Comparison of ENCODE assay signal across 29 mouse cellular contexts in the genomic region with DNA sequence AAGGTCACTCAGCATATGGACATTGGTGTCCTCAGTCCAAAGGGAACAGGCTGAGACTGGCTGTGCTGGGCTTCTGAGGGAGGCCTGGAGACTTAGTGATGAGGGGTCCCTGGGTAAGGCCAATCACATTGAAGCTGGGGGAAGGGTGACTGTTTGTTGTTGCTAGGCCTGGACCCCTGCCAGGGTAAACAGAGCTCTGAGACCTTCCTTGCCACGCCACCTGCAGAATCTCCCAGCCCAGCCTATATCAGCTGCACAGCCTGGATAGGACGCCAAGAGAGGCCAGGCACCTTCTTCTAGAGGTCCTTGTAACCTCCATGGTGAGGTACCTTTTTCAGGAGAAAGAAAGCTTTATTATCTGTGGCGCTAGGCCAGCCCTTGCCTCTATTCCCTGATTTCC. TPM values are rescaled to one million over a fixed set of nuclear protein-coding genes. Genes with fewer than 3 reads are reported as not detected.
DNase-seq lines count a peak whose midpoint lies in the region; ATAC-seq and TF ChIP-seq lines count a peak whose summit lies in the region.
"Had no signal": no experiment of that assay in that cellular context is flagged by ENCODE, and none has a peak within 500 bp of the region (broad histone marks: within the 10 kb centered on the region; RNA-seq: fewer than 3 reads in every experiment).

No protein-coding gene starts in this region.

- intact Hi-C loops in heart, adult 2 months (cut with DNase I), result no loop called here

- no peak for TF ChIP-seq CTCF in heart, adult 2 months (IDR thresholded peaks at IDR 0.05)
- no peak for TF ChIP-seq CTCF in kidney, postnatal 0 days (IDR thresholded peaks at IDR 0.05; ENCODE audit: low read depth)

- WGBS in heart, adult 2 months, result 75% methylated on average over 3 of the region's 3 CpGs
- 57% methylated on average over 3 of the region's 3 CpGs for WGBS in kidney, postnatal 0 days
- 43% methylated on average over 3 of the region's 3 CpGs for WGBS in liver, embryonic 16.5 days (ENCODE audit: insufficient replicate concordance)
- WGBS in liver, embryonic 12.5 days (ENCODE audit: insufficient replicate concordance), result 50% methylated on average over 3 of the region's 3 CpGs
- 52% methylated on average over 3 of the region's 3 CpGs for WGBS in stomach, embryonic 16.5 days

- ATAC-seq in kidney, postnatal 0 days (replicated peaks; ENCODE audit: low FRiP score, low read depth), result no peak
- no peak for ATAC-seq in liver, embryonic 16.5 days (ENCODE audit: low read depth)
- no peak for ATAC-seq in liver, embryonic 12.5 days
- ATAC-seq in stomach, embryonic 16.5 days (ENCODE audit: insufficient read depth, low FRiP score), result peak; percentile 28; the same call in 1 of the 2 replicates
- ATAC-seq: forebrain, postnatal 0 days; hindbrain, embryonic 16.5 days had no signal

- no peaks in the 10 kb centered on the region for H3K27me3 ChIP-seq in heart, adult 2 months (ENCODE audit: control insufficient read depth, insufficient read depth, low read length)
- H3K27me3 ChIP-seq in kidney, postnatal 0 days (ENCODE audit: insufficient read depth, low read length), result no peaks in the 10 kb centered on the region; the same call in 1 of the 2 replicates
- H3K27me3 ChIP-seq in liver, embryonic 16.5 days (ENCODE audit: control insufficient read depth, insufficient read depth, low read depth, low read length), result peaks cover 49% of the 10 kb centered on the region
- peaks cover 84% of the 10 kb centered on the region for H3K27me3 ChIP-seq in liver, embryonic 12.5 days (replicated peaks)
- peaks cover 10% of the 10 kb centered on the region for H3K27me3 ChIP-seq in stomach, embryonic 16.5 days (ENCODE audit: control insufficient read depth, insufficient read depth, low read length)

- H3K4me2 ChIP-seq in kidney, postnatal 0 days (ENCODE audit: low read length), result no peak overlapping the region
- H3K4me2 ChIP-seq in liver, embryonic 16.5 days (ENCODE audit: low read depth, low read length), result no peak overlapping the region
- no peak overlapping the region for H3K4me2 ChIP-seq in liver, embryonic 12.5 days
- no peak overlapping the region for H3K4me2 ChIP-seq in stomach, embryonic 16.5 days (ENCODE audit: low read depth, low read length)
- H3K4me2 ChIP-seq: embryonic facial prominence, embryonic 15.5 days; forebrain, embryonic 12.5 days; limb, embryonic 15.5 days had no signal

- H3K4me3 ChIP-seq in heart, adult 2 months, result no peak overlapping the region
- H3K4me3 ChIP-seq in kidney, postnatal 0 days (replicated peaks; ENCODE audit: low read depth, low read length), result no peak overlapping the region
- no peak overlapping the region for H3K4me3 ChIP-seq in liver, embryonic 16.5 days (ENCODE audit: low read depth, low read length)
- H3K4me3 ChIP-seq in liver, embryonic 12.5 days, result no peak overlapping the region
- no peak overlapping the region for H3K4me3 ChIP-seq in stomach, embryonic 16.5 days (replicated peaks; ENCODE audit: low read length)
- H3K4me3 ChIP-seq: embryonic facial prominence, embryonic 15.5 days; forebrain, embryonic 12.5 days; layer of hippocampus, adult 2 months; left cerebral cortex, adult 2 months; limb, embryonic 15.5 days had no signal

- H3K27ac ChIP-seq in heart, adult 2 months, result peak overlapping the region; percentile 85
- peak overlapping the region; percentile 31; the same call in 1 of the 2 replicates for H3K27ac ChIP-seq in kidney, postnatal 0 days
- H3K27ac ChIP-seq in liver, embryonic 16.5 days (ENCODE audit: low read length), result peak overlapping the region; percentile 31
- no peak overlapping the region for H3K27ac ChIP-seq in liver, embryonic 12.5 days
- 0 out of 2 replicates have a peak overlapping the region, but pooled peaks have one; percentile 26 for H3K27ac ChIP-seq in stomach, embryonic 16.5 days (ENCODE audit: low read length)
- H3K27ac ChIP-seq: embryonic facial prominence, embryonic 10.5 days; embryonic facial prominence, embryonic 15.5 days; forebrain, embryonic 12.5 days; layer of hippocampus, adult 2 months; left cerebral cortex, adult 2 months; limb, embryonic 15.5 days; macrophage had no signal

- TF ChIP-seq EP300 in heart, adult 2 months (IDR thresholded peaks at IDR 0.05; ENCODE audit: insufficient read depth, low read depth, low read length), result no peak

- no peak for TF ChIP-seq POLR2A in heart, adult 2 months (IDR thresholded peaks at IDR 0.05; ENCODE audit: insufficient read depth, low read depth, low read length)

- H3K4me1 ChIP-seq in heart, adult 2 months (ENCODE audit: control insufficient read depth, insufficient read depth, low read length), result peaks cover 13% of the 10 kb centered on the region; the same call in 1 of the 2 replicates
- H3K4me1 ChIP-seq in kidney, postnatal 0 days (replicated peaks; ENCODE audit: insufficient read depth, low read length), result peaks cover 35% of the 10 kb centered on the region
- no peaks in the 10 kb centered on the region; the same call in 1 of the 2 replicates for H3K4me1 ChIP-seq in liver, embryonic 16.5 days (ENCODE audit: control insufficient read depth, low read depth, low read length)
- peaks cover 20% of the 10 kb centered on the region for H3K4me1 ChIP-seq in liver, embryonic 12.5 days
- peaks cover 17% of the 10 kb centered on the region for H3K4me1 ChIP-seq in stomach, embryonic 16.5 days (ENCODE audit: control insufficient read depth, insufficient read depth, low read length)

- no peaks in the 10 kb centered on the region; the same call in 1 of the 2 replicates for H3K79me2 ChIP-seq in heart, adult 2 months (replicated peaks; ENCODE audit: control insufficient read depth, insufficient read depth, low read length)

- no peaks in the 10 kb centered on the region for H3K9me3 ChIP-seq in kidney, postnatal 0 days (replicated peaks; ENCODE audit: low read length)
- H3K9me3 ChIP-seq in liver, embryonic 16.5 days (replicated peaks; ENCODE audit: control insufficient read depth, low read length), result no peaks in the 10 kb centered on the region
- H3K9me3 ChIP-seq in liver, embryonic 12.5 days (replicated peaks), result no peaks in the 10 kb centered on the region
- H3K9me3 ChIP-seq in stomach, embryonic 16.5 days (replicated peaks; ENCODE audit: control insufficient read depth, low read length), result no peaks in the 10 kb centered on the region
- H3K9me3 ChIP-seq: embryonic facial prominence, embryonic 10.5 days; embryonic facial prominence, embryonic 15.5 days; forebrain, embryonic 12.5 days; G1E; limb, embryonic 15.5 days had no signal

- H3K36me3 ChIP-seq in heart, adult 2 months (ENCODE audit: control insufficient read depth, insufficient read depth, low read length), result no peaks in the 10 kb centered on the region
- no peaks in the 10 kb centered on the region for H3K36me3 ChIP-seq in kidney, postnatal 0 days (ENCODE audit: insufficient read depth, low read length)
- H3K36me3 ChIP-seq in liver, embryonic 16.5 days (ENCODE audit: control insufficient read depth, insufficient read depth), result no peaks in the 10 kb centered on the region
- no peaks in the 10 kb centered on the region for H3K36me3 ChIP-seq in liver, embryonic 12.5 days
- H3K36me3 ChIP-seq in stomach, embryonic 16.5 days (ENCODE audit: control insufficient read depth, insufficient read depth, low read length), result no peaks in the 10 kb centered on the region
- H3K36me3 ChIP-seq: embryonic facial prominence, embryonic 10.5 days; embryonic facial prominence, embryonic 15.5 days; forebrain, embryonic 12.5 days; G1E; limb, embryonic 15.5 days had no signal

- H3K9ac ChIP-seq in heart, adult 2 months (ENCODE audit: low read depth, low read length), result no peak overlapping the region
- H3K9ac ChIP-seq in kidney, postnatal 0 days (ENCODE audit: low read depth, low read length), result no peak overlapping the region
- H3K9ac ChIP-seq in liver, embryonic 16.5 days (ENCODE audit: low read depth, low read length), result no peak overlapping the region
- no peak overlapping the region for H3K9ac ChIP-seq in liver, embryonic 12.5 days
- no peak overlapping the region for H3K9ac ChIP-seq in stomach, embryonic 16.5 days (ENCODE audit: low read length)
- H3K9ac ChIP-seq: embryonic facial prominence, embryonic 15.5 days; forebrain, embryonic 12.5 days; forebrain, postnatal 0 days; limb, embryonic 15.5 days had no signal

- DNase-seq in heart, adult 2 months, result no peak
- DNase-seq in heart, postnatal 4 days, result no peak
- no peak for DNase-seq in kidney, postnatal 0 days (ENCODE audit: low spot score)
- DNase-seq in kidney, adult 18-20 months, result no peak
- DNase-seq: adrenal gland, adult 8-10 months; cerebellum, adult 8-10 months; cerebellum, postnatal 25 days; forebrain, postnatal 0 days; gastrocnemius, postnatal 10 days; lung, adult 2 months; lung, postnatal 10 days; midbrain, embryonic 14.5 days; right cerebral cortex, postnatal 25 days; thymus, postnatal 4 days had no signal

RNA-seq across cellular contexts. Expression of a gene that starts 0.4 kb away (rescaled TPM):
- total RNA-seq in heart, adult 2 months (2021), result 10 to 100 TPM; 71.5 to 88.3 TPM
- 162 and 314 TPM in 2 replicates for polyA plus RNA-seq in heart, adult 2 months (2012; rRNA removed)
- 1 to 10 TPM; 8.0 to 8.1 TPM for total RNA-seq in heart, postnatal 4 days (2021)
- 12.9 and 14.7 TPM in 2 replicates for polyA plus RNA-seq in kidney, postnatal 0 days (2015; fragmentation: Nextera tagmentation; extraction: Ambion mirVana)
- 60.1 and 75.2 TPM in 2 replicates for polyA plus RNA-seq in liver, embryonic 16.5 days (2015; fragmentation: Nextera tagmentation; extraction: Ambion mirVana)
- 2.8 and 3.3 TPM in 2 replicates for polyA plus RNA-seq in liver, embryonic 12.5 days (2016; fragmentation: Nextera tagmentation; extraction: Ambion mirVana)
- polyA plus RNA-seq in stomach, embryonic 16.5 days (2015; fragmentation: Nextera tagmentation; extraction: Ambion mirVana), result 13.0 and 15.1 TPM in 2 replicates
- total RNA-seq: granulocyte monocyte progenitor cell, adult 5-6 weeks; hematopoietic stem cell, adult 5-6 weeks; monocyte, adult 5-6 weeks had no signal
- polyA plus RNA-seq: G1E, macrophage had no signal

RNA-seq across cellular contexts. Expression of a gene that starts 10.6 kb away (rescaled TPM):
- not detected for total RNA-seq in heart, adult 2 months (2021)
- not detected in 2 replicates for polyA plus RNA-seq in heart, adult 2 months (2012; rRNA removed)
- total RNA-seq in heart, postnatal 4 days (2021), result not detected
- polyA plus RNA-seq in kidney, postnatal 0 days (2015; fragmentation: Nextera tagmentation; extraction: Ambion mirVana), result 0.89 and 1.2 TPM in 2 replicates
- 1.1 and 1.3 TPM in 2 replicates for polyA plus RNA-seq in liver, embryonic 16.5 days (2015; fragmentation: Nextera tagmentation; extraction: Ambion mirVana)
- polyA plus RNA-seq in liver, embryonic 12.5 days (2016; fragmentation: Nextera tagmentation; extraction: Ambion mirVana), result 1.9 and 2.4 TPM in 2 replicates
- polyA plus RNA-seq in stomach, embryonic 16.5 days (2015; fragmentation: Nextera tagmentation; extraction: Ambion mirVana), result 0.42 and 2.0 TPM in 2 replicates
- total RNA-seq: gastrocnemius, postnatal 10 days; granulocyte monocyte progenitor cell, adult 5-6 weeks; hematopoietic stem cell, adult 5-6 weeks; monocyte, adult 5-6 weeks had no signal
- polyA plus RNA-seq: G1E, macrophage had no signal

RNA-seq across cellular contexts. Expression of a gene that starts 33.7 kb away (rescaled TPM):
- total RNA-seq in heart, adult 2 months (2021), result 100 to 1,000 TPM; 243 to 250 TPM
- polyA plus RNA-seq in heart, adult 2 months (2012; rRNA removed), result 311 and 386 TPM in 2 replicates
- 100 to 1,000 TPM; 462 to 469 TPM for total RNA-seq in heart, postnatal 4 days (2021)
- polyA plus RNA-seq in kidney, postnatal 0 days (2015; fragmentation: Nextera tagmentation; extraction: Ambion mirVana), result 351 and 359 TPM in 2 replicates
- polyA plus RNA-seq in liver, embryonic 16.5 days (2015; fragmentation: Nextera tagmentation; extraction: Ambion mirVana), result 144 and 153 TPM in 2 replicates
- polyA plus RNA-seq in liver, embryonic 12.5 days (2016; fragmentation: Nextera tagmentation; extraction: Ambion mirVana), result 206 and 210 TPM in 2 replicates
- polyA plus RNA-seq in stomach, embryonic 16.5 days (2015; fragmentation: Nextera tagmentation; extraction: Ambion mirVana), result 308 and 311 TPM in 2 replicates

RNA-seq across cellular contexts. Expression of a gene that starts 41.4 kb away (rescaled TPM):
- 10 to 100 TPM; 13.4 to 16.8 TPM for total RNA-seq in heart, adult 2 months (2021)
- polyA plus RNA-seq in heart, adult 2 months (2012; rRNA removed), result 29.1 and 31.8 TPM in 2 replicates
- 10 to 100 TPM; 18.7 to 20.9 TPM for total RNA-seq in heart, postnatal 4 days (2021)
- 16.2 and 17.3 TPM in 2 replicates for polyA plus RNA-seq in kidney, postnatal 0 days (2015; fragmentation: Nextera tagmentation; extraction: Ambion mirVana)
- 0.41 and 0.86 TPM in 2 replicates for polyA plus RNA-seq in liver, embryonic 16.5 days (2015; fragmentation: Nextera tagmentation; extraction: Ambion mirVana)
- polyA plus RNA-seq in liver, embryonic 12.5 days (2016; fragmentation: Nextera tagmentation; extraction: Ambion mirVana), result 3.9 and 4.2 TPM in 2 replicates
- polyA plus RNA-seq in stomach, embryonic 16.5 days (2015; fragmentation: Nextera tagmentation; extraction: Ambion mirVana), result 15.1 and 16.8 TPM in 2 replicates
- total RNA-seq: granulocyte monocyte progenitor cell, adult 5-6 weeks; monocyte, adult 5-6 weeks had no signal
- polyA plus RNA-seq: macrophage had no signal

RNA-seq across cellular contexts. Expression of a gene that starts 59.9 kb away (rescaled TPM):
- 10 to 100 TPM; 19.9 to 24.2 TPM for total RNA-seq in heart, adult 2 months (2021)
- 33.7 and 39.1 TPM in 2 replicates for polyA plus RNA-seq in heart, adult 2 months (2012; rRNA removed)
- 10 to 100 TPM; 16.2 to 18.8 TPM for total RNA-seq in heart, postnatal 4 days (2021)
- 30.5 and 33.3 TPM in 2 replicates for polyA plus RNA-seq in kidney, postnatal 0 days (2015; fragmentation: Nextera tagmentation; extraction: Ambion mirVana)
- polyA plus RNA-seq in liver, embryonic 16.5 days (2015; fragmentation: Nextera tagmentation; extraction: Ambion mirVana), result 0.33 and 1.4 TPM in 2 replicates
- polyA plus RNA-seq in liver, embryonic 12.5 days (2016; fragmentation: Nextera tagmentation; extraction: Ambion mirVana), result 0.35 and 0.52 TPM in 2 replicates
- 14.9 and 16.3 TPM in 2 replicates for polyA plus RNA-seq in stomach, embryonic 16.5 days (2015; fragmentation: Nextera tagmentation; extraction: Ambion mirVana)
- total RNA-seq: granulocyte monocyte progenitor cell, adult 5-6 weeks; hematopoietic stem cell, adult 5-6 weeks; monocyte, adult 5-6 weeks had no signal
- polyA plus RNA-seq: G1E, macrophage had no signal
